Mouse (Mus musculus) liver, postnatal 0 days (tissue): Measurements from ENCODE around the gene Clybl. TPM values are rescaled to one million over a fixed set of nuclear protein-coding genes. Genes with fewer than 3 reads are reported as not detected.

ENCODE experiments used
- ATAC-seq: fragments of 200-750 bp; cut with Nextera tagmentation; 2 replicates; pipeline ENCODE4 v1.8.0; 2017; ENCODE audit warnings: mild to moderate bottlenecking, moderate library complexity
- DNase-seq: peaks from one replicate; pipeline ENCODE4 v3.0.0-alpha.2; 2016
- H3K27ac ChIP-seq: fragments of 300-500 bp; sonication (generic); 2 replicates; pipeline ENCODE4 v1.5.1; 2014; ENCODE audit warnings: antibody characterized with exemption, moderate library complexity, mild to moderate bottlenecking, low read depth
- H3K27me3 ChIP-seq: fragments of 300-500 bp; sonication (generic); 2 replicates; pipeline ENCODE4 v1.6.1; 2014; ENCODE audit warnings: low read length, control low read depth, mixed read lengths; ENCODE audit not compliant: insufficient read depth
- H3K36me3 ChIP-seq: fragments of 300-500 bp; sonication (generic); replicated peaks from 2 replicates; pipeline ENCODE4 v1.6.1; 2014; ENCODE audit warnings: mild to moderate bottlenecking, control low read depth, low read length, moderate library complexity, mixed read lengths; ENCODE audit not compliant: insufficient read depth
- H3K4me1 ChIP-seq: fragments of 300-500 bp; sonication (generic); 2 replicates; pipeline ENCODE4 v1.6.1; 2014; ENCODE audit warnings: antibody characterized with exemption, mild to moderate bottlenecking, control low read depth; ENCODE audit not compliant: insufficient read depth
- H3K4me2 ChIP-seq: fragments of 300-500 bp; sonication (generic); 2 replicates; pipeline ENCODE4 v1.6.1; 2014; ENCODE audit warnings: low read depth, mild to moderate bottlenecking, low read length, moderate library complexity, mixed read lengths
- H3K4me3 ChIP-seq: fragments of 300-500 bp; sonication (generic); 2 replicates; pipeline ENCODE4 v1.5.1; 2014; ENCODE audit warnings: low read depth, low read length
- H3K9ac ChIP-seq: fragments of 300-500 bp; sonication (generic); replicated peaks from 2 replicates; pipeline ENCODE4 v1.6.1; 2014; ENCODE audit warnings: mild to moderate bottlenecking, moderate library complexity
- H3K9me3 ChIP-seq: fragments of 300-500 bp; sonication (generic); 2 replicates; pipeline ENCODE4 v1.6.1; 2016; ENCODE audit warnings: mild to moderate bottlenecking, control low read depth, low read length, mixed read lengths
- CTCF ChIP-seq: sonication (generic); IDR thresholded peaks from 2 replicates; pipeline ENCODE4 v1.5.1; 2016; ENCODE audit warnings: antibody characterized with exemption, low read depth
- EP300 ChIP-seq: IDR thresholded peaks from 2 replicates; pipeline ENCODE4 v1.6.1; 2016; ENCODE audit warnings: antibody characterized with exemption, low read depth, mild to moderate bottlenecking
- WGBS: fragments of 180-500 bp; shearing (Covaris S2); extraction: QIAGEN DNeasy Blood & Tissue Kit; methylation state at CpG from one replicate; pipeline ENCODE4 v1.1.7; 2014; ENCODE audit not compliant: insufficient replicate concordance; 5-methylcytosine and 5-hydroxymethylcytosine counted together
- polyA plus RNA-seq: library from polyadenylated mRNA; unstranded; fragments of >200 nt; fragmentation: Nextera tagmentation; extraction: Ambion mirVana; gene quantifications from 2 replicates; pipeline ENCODE4 v1.2.1, GENCODE M21; 2015

Gene Clybl
- polyA plus RNA-seq, result 36.0 and 37.8 TPM in 2 replicates

- H3K4me1 ChIP-seq, result peaks cover 21% of the 10 kb centered on the region
- H3K4me2 ChIP-seq, result peak within 1 kb of the TSS; percentile 87
- no peaks in the 10 kb centered on the region for H3K36me3 ChIP-seq
- no peaks in the 10 kb centered on the region for H3K9me3 ChIP-seq
- DNase-seq, result peak; percentile 99
- WGBS, result 4% methylated on average over 34 of the region's 45 CpGs
- TF ChIP-seq EP300 (no peak), CTCF (no peak; the same call in 1 of the 2 replicates)
- H3K27ac ChIP-seq, result peak within 1 kb of the TSS; percentile 69
- H3K9ac ChIP-seq, result peak within 1 kb of the TSS; percentile 73
- no peaks in the 10 kb centered on the region for H3K27me3 ChIP-seq
- peak; percentile 99 for ATAC-seq
- peak within 1 kb of the TSS; percentile 91 for H3K4me3 ChIP-seq
Observed at GRCm38 (mm10) chr14:122181078-122181814, at the start of gene Clybl. TSS of gene Clybl (plus strand) at chr14:122181704.

- Histone ChIP-seq H3K4me3 (no peak overlapping the region), H3K27ac (no peak overlapping the region), H3K9ac (no peak overlapping the region), H3K36me3 (peaks cover 48% of the 10 kb centered on the region), H3K9me3 (no peaks in the 10 kb centered on the region), H3K4me1 (no peaks in the 10 kb centered on the region), H3K27me3 (no peaks in the 10 kb centered on the region), H3K4me2 (no peak overlapping the region)
- no peak for DNase-seq
- 88% methylated on average over 3 of the region's 3 CpGs for WGBS
- ATAC-seq, result no peak
- TF ChIP-seq EP300 (no peak), CTCF (no peak)
Observed at GRCm38 (mm10) chr14:122136368-122136928, 45.1 kb upstream of the Clybl start.

- 72% methylated on average over 7 of the region's 7 CpGs for WGBS
- no peak overlapping the region for H3K4me2 ChIP-seq
- H3K4me1 ChIP-seq, result no peaks in the 10 kb centered on the region
- no peak for TF ChIP-seq CTCF
- no peak for ATAC-seq
- H3K9ac ChIP-seq, result no peak overlapping the region
- H3K27me3 ChIP-seq, result no peaks in the 10 kb centered on the region
- H3K9me3 ChIP-seq, result no peaks in the 10 kb centered on the region
- H3K36me3 ChIP-seq, result peaks cover 51% of the 10 kb centered on the region
- H3K27ac ChIP-seq, result no peak overlapping the region
- no peak for DNase-seq
- no peak overlapping the region for H3K4me3 ChIP-seq
Observed at GRCm38 (mm10) chr14:122137234-122137633, 44.3 kb upstream of the Clybl start.

GRCm38 (mm10) chr14:122140126-122140525 is 41.4 kb upstream of the Clybl start:
- Histone ChIP-seq H3K9ac (no peak overlapping the region), H3K36me3 (peaks cover 66% of the 10 kb centered on the region), H3K4me1 (no peaks in the 10 kb centered on the region), H3K27me3 (no peaks in the 10 kb centered on the region), H3K27ac (no peak overlapping the region), H3K4me3 (no peak overlapping the region), H3K4me2 (no peak overlapping the region), H3K9me3 (no peaks in the 10 kb centered on the region)
- TF ChIP-seq CTCF, result no peak
- no peak for TF ChIP-seq EP300
- WGBS, result 67% methylated on average over 1 of the region's 1 CpGs
- ATAC-seq, result no peak
- no peak for DNase-seq

- 78% methylated on average over 4 of the region's 4 CpGs for WGBS
- H3K9me3 ChIP-seq, result no peaks in the 10 kb centered on the region
- H3K9ac ChIP-seq, result no peak overlapping the region
- H3K36me3 ChIP-seq, result peaks cover 81% of the 10 kb centered on the region
- H3K27ac ChIP-seq, result no peak overlapping the region
- no peak overlapping the region for H3K4me2 ChIP-seq
- ATAC-seq (no peak), DNase-seq (no peak)
- no peak for TF ChIP-seq EP300
- TF ChIP-seq CTCF, result no peak
- no peaks in the 10 kb centered on the region for H3K4me1 ChIP-seq
- no peak overlapping the region for H3K4me3 ChIP-seq
- H3K27me3 ChIP-seq, result no peaks in the 10 kb centered on the region
Observed at GRCm38 (mm10) chr14:122143585-122144269, 37.8 kb upstream of the Clybl start.

GRCm38 (mm10) chr14:122145374-122145773 is 36.1 kb upstream of the Clybl start:
- Histone ChIP-seq H3K4me3 (no peak overlapping the region), H3K4me2 (no peak overlapping the region), H3K4me1 (no peaks in the 10 kb centered on the region), H3K27me3 (no peaks in the 10 kb centered on the region), H3K36me3 (peaks cover 76% of the 10 kb centered on the region), H3K27ac (no peak overlapping the region), H3K9me3 (no peaks in the 10 kb centered on the region), H3K9ac (no peak overlapping the region)
- no peak for TF ChIP-seq CTCF
- DNase-seq (no peak), ATAC-seq (no peak)
- WGBS, result 23% methylated on average over 1 of the region's 1 CpGs
